Mouse (Mus musculus) olfactory bulb, adult 2 months (tissue): ENCODE measurements around the gene Arf1.

Experiments
- CTCF ChIP-seq: fragments of 200-500 bp; IDR thresholded peaks from 2 replicates; pipeline ENCODE4 v1.5.1; 2012; ENCODE audit warnings: low read depth, mild to moderate bottlenecking, low read length, moderate library complexity; ENCODE audit not compliant: insufficient read depth
- POLR2A ChIP-seq: fragments of 200-500 bp; IDR thresholded peaks from 2 replicates; pipeline ENCODE4 v1.6.1; 2012; ENCODE audit warnings: mild to moderate bottlenecking, low read depth, low read length, moderate library complexity; ENCODE audit not compliant: insufficient read depth

- TF ChIP-seq CTCF, result no peak
- TF ChIP-seq POLR2A, result no peak
Observed at GRCm38 (mm10) chr11:59209580-59209979, 18.5 kb downstream of the Arf1 start.
